ENCODE assay signal across 10 mouse cellular contexts in the genomic region with DNA sequence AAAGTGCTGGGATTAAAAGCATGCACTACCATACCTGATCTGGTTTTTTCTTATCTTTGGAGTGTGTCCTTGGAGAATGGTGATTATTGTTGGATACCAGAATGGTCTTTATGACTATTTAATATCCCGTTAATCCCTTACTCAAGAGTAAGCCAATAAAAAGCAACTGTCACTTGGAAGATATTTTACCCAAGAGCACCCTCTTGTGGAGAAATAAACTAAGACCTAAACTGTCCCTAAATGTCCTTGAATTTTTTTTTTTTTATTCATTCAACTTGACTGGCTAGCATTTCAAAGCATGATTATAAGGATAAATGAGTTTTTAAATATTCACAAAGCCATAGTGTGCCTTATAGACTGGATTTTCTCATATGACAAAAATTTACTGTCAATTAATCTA. TPM values are rescaled to one million over a fixed set of nuclear protein-coding genes. Genes with fewer than 3 reads are reported as not detected.
DNase-seq lines count a peak whose midpoint lies in the region; ATAC-seq and TF ChIP-seq lines count a peak whose summit lies in the region.
"Had no signal": no experiment of that assay in that cellular context is flagged by ENCODE, and none has a peak within 500 bp of the region (broad histone marks: within the 10 kb centered on the region; RNA-seq: fewer than 3 reads in every experiment).

No protein-coding gene starts in this region.

- no peak overlapping the region for H3K9ac ChIP-seq in forebrain, embryonic 12.5 days
- H3K9ac ChIP-seq in forebrain, embryonic 16.5 days (replicated peaks; ENCODE audit: low read depth, low read length): no peak overlapping the region
- no peak overlapping the region for H3K9ac ChIP-seq in liver, embryonic 14.5 days (replicated peaks)
- H3K9ac ChIP-seq: limb, embryonic 13.5 days; neural tube, embryonic 15.5 days had no signal

- H3K4me1 ChIP-seq in forebrain, embryonic 12.5 days: no peaks in the 10 kb centered on the region
- H3K4me1 ChIP-seq in forebrain, embryonic 16.5 days (replicated peaks; ENCODE audit: control insufficient read depth, insufficient read depth, low read length): no peaks in the 10 kb centered on the region
- H3K4me1 ChIP-seq in liver, embryonic 14.5 days (replicated peaks; ENCODE audit: control insufficient read depth in 2 of 2, insufficient read depth in 2 of 2, low read length in 1 of 2): no peaks in the 10 kb centered on the region
- H3K4me1 ChIP-seq: limb, embryonic 13.5 days; neural tube, embryonic 15.5 days had no signal

- H3K9me3 ChIP-seq in forebrain, embryonic 12.5 days: no peaks in the 10 kb centered on the region
- no peaks in the 10 kb centered on the region for H3K9me3 ChIP-seq in forebrain, embryonic 16.5 days (ENCODE audit: control insufficient read depth, low read length)
- H3K9me3 ChIP-seq in liver, embryonic 14.5 days (ENCODE audit: control insufficient read depth, low read length): no peaks in the 10 kb centered on the region
- H3K9me3 ChIP-seq: limb, embryonic 13.5 days; neural tube, embryonic 15.5 days had no signal

- no peak overlapping the region for H3K27ac ChIP-seq in forebrain, embryonic 12.5 days
- H3K27ac ChIP-seq in forebrain, embryonic 16.5 days (ENCODE audit: low read length): no peak overlapping the region
- H3K27ac ChIP-seq in liver, embryonic 14.5 days: no peak overlapping the region
- H3K27ac ChIP-seq: limb, embryonic 13.5 days; neural tube, embryonic 15.5 days had no signal

- H3K4me3 ChIP-seq in forebrain, embryonic 12.5 days (replicated peaks): no peak overlapping the region
- H3K4me3 ChIP-seq in forebrain, embryonic 16.5 days (replicated peaks; ENCODE audit: low read length): no peak overlapping the region
- H3K4me3 ChIP-seq in liver, embryonic 14.5 days (ENCODE audit: insufficient read depth in 1 of 2, low read depth in 2 of 2, low read length in 2 of 2): no peak overlapping the region
- H3K4me3 ChIP-seq: limb, embryonic 13.5 days; neural tube, embryonic 15.5 days had no signal

- peak; percentile 28; the same call in 1 of the 2 replicates for TF ChIP-seq CTCF in liver, embryonic 14.5 days (IDR thresholded peaks at IDR 0.05; ENCODE audit: low read depth)

- ATAC-seq in forebrain, embryonic 12.5 days (ENCODE audit: low FRiP score): 0 out of 2 replicates have a peak, but pooled peaks have one; percentile 17
- ATAC-seq in forebrain, embryonic 16.5 days: no peak; the same call in 1 of the 2 replicates
- ATAC-seq in liver, embryonic 14.5 days (ENCODE audit: insufficient read depth): no peak

- no peak for TF ChIP-seq EP300 in liver, embryonic 14.5 days (IDR thresholded peaks at IDR 0.05; ENCODE audit: low read depth)

- peak in 2 of 3 experiments; percentile 10 to 36 for DNase-seq in liver, embryonic 14.5 days (ENCODE audit: low read depth in 3 of 3, low spot score in 3 of 3)
- DNase-seq in liver: no peak
- peak; percentile 28 for DNase-seq in brain, embryonic 18.5 days (ENCODE audit: low read depth, low spot score)
- peak; percentile 26 for DNase-seq in retina, adult 2 months (ENCODE audit: low read depth, low spot score)
- DNase-seq in neural tube, embryonic 10.5 days (ENCODE audit: extremely low spot score, low spot score): no peak
- DNase-seq in testis, postnatal 14 days (ENCODE audit: low spot score): no peak

- H3K36me3 ChIP-seq in forebrain, embryonic 12.5 days (replicated peaks): peaks cover 31% of the 10 kb centered on the region
- peaks cover 13% of the 10 kb centered on the region for H3K36me3 ChIP-seq in forebrain, embryonic 16.5 days (ENCODE audit: control insufficient read depth, insufficient read depth)
- H3K36me3 ChIP-seq in liver, embryonic 14.5 days (replicated peaks; ENCODE audit: control insufficient read depth, insufficient read depth, low read depth): peaks cover 18% of the 10 kb centered on the region

- WGBS in forebrain, embryonic 12.5 days: 59% methylated on average over 1 of the region's 1 CpGs
- WGBS in forebrain, embryonic 16.5 days: 54% methylated on average over 1 of the region's 1 CpGs
- 53% methylated on average over 1 of the region's 1 CpGs for WGBS in liver, embryonic 14.5 days (ENCODE audit: insufficient replicate concordance)

- H3K4me2 ChIP-seq in forebrain, embryonic 12.5 days: no peak overlapping the region
- no peak overlapping the region for H3K4me2 ChIP-seq in forebrain, embryonic 16.5 days (ENCODE audit: low read length)
- H3K4me2 ChIP-seq in liver, embryonic 14.5 days (ENCODE audit: low read depth): no peak overlapping the region
- H3K4me2 ChIP-seq: limb, embryonic 13.5 days; neural tube, embryonic 15.5 days had no signal

- no peaks in the 10 kb centered on the region for H3K27me3 ChIP-seq in forebrain, embryonic 12.5 days
- H3K27me3 ChIP-seq in forebrain, embryonic 16.5 days (replicated peaks; ENCODE audit: control insufficient read depth, insufficient read depth, low read length): no peaks in the 10 kb centered on the region
- no peaks in the 10 kb centered on the region for H3K27me3 ChIP-seq in liver, embryonic 14.5 days (ENCODE audit: control insufficient read depth, insufficient read depth, low read length)
- H3K27me3 ChIP-seq: limb, embryonic 13.5 days; neural tube, embryonic 15.5 days had no signal

RNA-seq across cellular contexts. Expression of gene Trip11, which starts 38.0 kb away (rescaled TPM):
- 19.3 and 22.5 TPM in 2 replicates for polyA plus RNA-seq in forebrain, embryonic 12.5 days (2016; fragmentation: Nextera tagmentation; extraction: Ambion mirVana)
- polyA plus RNA-seq in forebrain, embryonic 16.5 days (2015; fragmentation: Nextera tagmentation; extraction: Ambion mirVana): 21.9 and 22.4 TPM in 2 replicates
- polyA plus RNA-seq in liver, embryonic 14.5 days (2012; rRNA removed): 1.4 and 2.2 TPM in 2 replicates
- 5.2 and 6.1 TPM in 2 replicates for polyA plus RNA-seq in liver, embryonic 14.5 days (2014; fragmentation: Nextera tagmentation; extraction: Ambion mirVana)

RNA-seq across cellular contexts. Expression of gene Fbln5, which starts 56.3 kb away (rescaled TPM):
- 8.7 and 12.2 TPM in 2 replicates for polyA plus RNA-seq in forebrain, embryonic 12.5 days (2016; fragmentation: Nextera tagmentation; extraction: Ambion mirVana)
- polyA plus RNA-seq in forebrain, embryonic 16.5 days (2015; fragmentation: Nextera tagmentation; extraction: Ambion mirVana): 7.9 and 13.5 TPM in 2 replicates
- 1.9 and 2.2 TPM in 2 replicates for polyA plus RNA-seq in liver, embryonic 14.5 days (2012; rRNA removed)
- 3.8 and 4.0 TPM in 2 replicates for polyA plus RNA-seq in liver, embryonic 14.5 days (2014; fragmentation: Nextera tagmentation; extraction: Ambion mirVana)

Comparison
In these comparisons a context has a peak if more than half of its experiments do, and no peak if none do; other contexts are left out.
1. DNase-seq: peak in liver, embryonic 14.5 days (2 of 3), brain, embryonic 18.5 days (single experiment) and retina, adult 2 months (single experiment); none in liver (single experiment), neural tube, embryonic 10.5 days (single experiment) and testis, postnatal 14 days (single experiment).